Mouse (Mus musculus) heart, adult 2 months (tissue): Measurements from ENCODE around the gene Macrod2.

Experiments used
- CTCF ChIP-seq: fragments of 200-600 bp; IDR thresholded peaks from 2 replicates; pipeline ENCODE4 v1.8.1; 2022; ENCODE audit warnings: antibody characterized with exemption, mild to moderate bottlenecking, moderate library complexity
- POLR2A ChIP-seq: fragments of 200-500 bp; IDR thresholded peaks from 2 replicates; pipeline ENCODE4 v1.6.1; 2011; ENCODE audit warnings: mild to moderate bottlenecking, low read depth, low read length, control low read depth; ENCODE audit not compliant: insufficient read depth

- no peak for TF ChIP-seq CTCF
- no peak for TF ChIP-seq POLR2A
Measured at GRCm38 (mm10) chr2:140763076-140763891, 368.2 kb downstream of the Macrod2 start.
